Mouse (Mus musculus) ES-Bruce4 (cell line): ENCODE measurements around the gene Ccz1. TPM values are rescaled to one million over a fixed set of nuclear protein-coding genes. Genes with fewer than 3 reads are reported as not detected.

Experiments
- H3K27ac ChIP-seq: 2 replicates; pipeline ENCODE4 v1.5.1; 2012; ENCODE audit warnings: low read length, inconsistent platforms; ENCODE audit not compliant: insufficient read depth
- H3K27me3 ChIP-seq: 2 replicates; pipeline ENCODE4 v1.6.1; 2012; ENCODE audit warnings: mild to moderate bottlenecking, low read length, inconsistent platforms; ENCODE audit not compliant: control insufficient read depth, poor library complexity, insufficient read depth, severe bottlenecking
- H3K36me3 ChIP-seq: 2 replicates; pipeline ENCODE4 v1.6.1; 2012; ENCODE audit warnings: inconsistent platforms, mild to moderate bottlenecking, low read length, moderate library complexity; ENCODE audit not compliant: control insufficient read depth, poor library complexity, insufficient read depth, severe bottlenecking
- H3K4me1 ChIP-seq: one replicate; pipeline ENCODE4 v1.8.1; 2011; ENCODE audit warnings: low read length; ENCODE audit not compliant: control insufficient read depth, insufficient read depth
- H3K4me3 ChIP-seq: 2 replicates; pipeline ENCODE4 v1.5.1; 2011; ENCODE audit warnings: low read depth, mild to moderate bottlenecking, low read length
- H3K9ac ChIP-seq: 2 replicates; pipeline ENCODE4 v1.6.1; 2012; ENCODE audit warnings: low read depth, mild to moderate bottlenecking, inconsistent platforms; ENCODE audit not compliant: poor library complexity, severe bottlenecking
- H3K9me3 ChIP-seq: replicated peaks from 2 replicates; pipeline ENCODE4 v1.6.1; 2012; ENCODE audit warnings: mild to moderate bottlenecking, low read length, inconsistent platforms; ENCODE audit not compliant: control insufficient read depth, poor library complexity, insufficient read depth, severe bottlenecking
- CTCF ChIP-seq: IDR thresholded peaks from one replicate; pipeline ENCODE4 v1.8.1; 2011; ENCODE audit warnings: low read depth, low read length
- EP300 ChIP-seq: IDR thresholded peaks from 2 replicates; pipeline ENCODE4 v1.6.1; 2011; ENCODE audit warnings: low read depth, low read length; ENCODE audit not compliant: insufficient read depth
- POLR2A ChIP-seq: IDR thresholded peaks from one replicate; pipeline ENCODE4 v1.8.1; 2011; ENCODE audit warnings: low read length; ENCODE audit not compliant: insufficient read depth
- polyA plus RNA-seq: library from polyadenylated mRNA; stranded (reverse); fragments of >200 nt; gene quantifications from 2 replicates; pipeline ENCODE4 v1.2.4, GENCODE M21; 2011; ENCODE audit warnings: low read depth; ENCODE audit not compliant: missing spikeins, insufficient read depth, insufficient read length

Gene Ccz1
- polyA plus RNA-seq, 1 experiment: 69.5 TPM

DNA sequence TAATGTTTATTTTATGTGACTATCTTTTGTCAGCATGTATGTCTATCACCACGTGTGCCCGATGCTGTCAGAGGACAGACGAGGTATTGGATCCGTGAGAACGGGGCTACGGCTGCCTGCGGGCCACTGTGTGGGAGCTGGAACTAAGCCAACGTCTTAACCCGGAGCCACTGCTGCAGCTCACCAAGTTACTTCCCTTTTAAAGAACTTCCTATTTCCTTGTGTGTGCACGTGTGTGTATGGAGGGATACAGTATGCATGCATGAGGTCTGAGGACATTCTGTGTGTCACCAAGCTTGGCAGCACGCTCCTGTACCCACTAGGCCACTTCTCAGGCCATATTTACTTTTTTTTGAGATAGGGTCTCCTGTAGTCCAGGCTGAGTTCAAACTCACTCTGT is 24.6 kb downstream of the Ccz1 start:
- no peaks in the 10 kb centered on the region for H3K27me3 ChIP-seq
- no peaks in the 10 kb centered on the region for H3K9me3 ChIP-seq
- H3K4me1 ChIP-seq: no peaks in the 10 kb centered on the region
- H3K27ac ChIP-seq: no peak overlapping the region
- H3K9ac ChIP-seq: no peak overlapping the region
- no peak overlapping the region for H3K4me3 ChIP-seq
- no peak for TF ChIP-seq POLR2A
- H3K36me3 ChIP-seq: peaks cover 37% of the 10 kb centered on the region

DNA sequence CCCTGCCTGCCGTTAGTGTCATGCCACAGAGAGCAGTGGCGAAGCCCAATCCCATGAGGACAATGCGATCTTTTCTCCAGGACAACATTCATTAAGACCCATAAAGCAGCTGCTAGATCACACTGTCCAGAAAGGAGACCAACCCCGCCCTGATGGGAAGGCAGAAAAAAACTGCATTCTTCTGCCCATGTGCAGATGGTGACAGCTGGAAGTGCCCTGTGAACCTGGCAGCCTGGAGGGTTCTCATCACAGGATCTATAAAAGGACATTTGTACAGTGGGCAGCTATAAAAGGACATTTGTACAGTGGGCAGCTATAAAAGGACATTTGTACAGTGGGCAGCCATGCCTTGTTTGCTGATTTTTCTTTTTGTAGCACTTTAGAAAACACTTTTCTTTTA is 25.6 kb downstream of the Ccz1 start:
- Histone ChIP-seq H3K27ac (no peak overlapping the region), H3K36me3 (peaks cover 37% of the 10 kb centered on the region), H3K9ac (no peak overlapping the region), H3K4me3 (no peak overlapping the region), H3K27me3 (no peaks in the 10 kb centered on the region), H3K9me3 (no peaks in the 10 kb centered on the region), H3K4me1 (no peaks in the 10 kb centered on the region)
- TF ChIP-seq POLR2A: no peak
- no peak for TF ChIP-seq EP300
- TF ChIP-seq CTCF: no peak

DNA sequence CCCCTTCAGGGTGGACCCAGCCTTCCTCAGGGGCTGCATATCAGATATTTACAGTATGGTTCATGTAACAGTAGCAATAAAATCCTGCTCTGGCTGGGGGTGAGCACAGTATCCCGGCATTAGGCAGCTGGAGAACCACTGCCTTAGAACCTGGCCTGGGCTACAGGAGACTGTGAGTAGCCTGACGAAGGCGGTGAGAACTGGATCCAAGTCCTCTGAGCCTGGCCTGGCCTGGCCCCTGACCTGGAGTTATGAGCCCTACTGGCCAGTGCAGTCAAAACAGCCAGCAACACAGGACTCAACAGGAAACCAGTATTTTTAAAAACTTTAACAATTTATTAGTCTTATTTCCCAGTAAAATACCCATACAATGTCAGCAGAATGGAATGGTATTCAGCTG is 27.1 kb downstream of the Ccz1 start:
- Histone ChIP-seq H3K4me3 (no peak overlapping the region), H3K36me3 (peaks cover 37% of the 10 kb centered on the region), H3K27me3 (no peaks in the 10 kb centered on the region), H3K4me1 (no peaks in the 10 kb centered on the region), H3K9me3 (no peaks in the 10 kb centered on the region), H3K9ac (no peak overlapping the region), H3K27ac (no peak overlapping the region)
- TF ChIP-seq POLR2A: no peak
- no peak for TF ChIP-seq EP300
- no peak for TF ChIP-seq CTCF

DNA sequence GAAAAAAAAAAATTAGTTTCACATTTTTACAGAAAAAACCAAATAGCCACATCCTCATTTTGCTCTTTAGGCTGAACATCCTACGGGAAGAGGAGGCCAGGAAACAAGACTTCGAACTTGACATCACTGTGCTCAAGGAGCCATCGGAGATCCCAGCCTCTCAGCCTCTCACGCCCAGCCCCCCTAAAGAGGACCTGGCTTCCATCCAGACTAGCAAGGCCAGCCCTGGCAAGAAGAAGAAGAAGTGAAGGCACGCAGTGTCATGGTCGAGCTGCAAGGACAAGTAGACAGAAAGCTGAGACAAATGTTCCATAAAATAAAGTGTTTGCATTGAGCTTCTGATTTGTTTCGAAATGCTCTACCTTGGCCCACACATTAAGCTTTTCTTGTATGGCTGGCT is 29.3 kb downstream of the Ccz1 start:
- Histone ChIP-seq H3K27ac (no peak overlapping the region), H3K27me3 (no peaks in the 10 kb centered on the region), H3K9me3 (no peaks in the 10 kb centered on the region), H3K9ac (no peak overlapping the region), H3K4me1 (peaks cover 1% of the 10 kb centered on the region), H3K4me3 (no peak overlapping the region), H3K36me3 (peaks cover 18% of the 10 kb centered on the region)
- TF ChIP-seq EP300 (no peak), POLR2A (no peak), CTCF (no peak)

DNA sequence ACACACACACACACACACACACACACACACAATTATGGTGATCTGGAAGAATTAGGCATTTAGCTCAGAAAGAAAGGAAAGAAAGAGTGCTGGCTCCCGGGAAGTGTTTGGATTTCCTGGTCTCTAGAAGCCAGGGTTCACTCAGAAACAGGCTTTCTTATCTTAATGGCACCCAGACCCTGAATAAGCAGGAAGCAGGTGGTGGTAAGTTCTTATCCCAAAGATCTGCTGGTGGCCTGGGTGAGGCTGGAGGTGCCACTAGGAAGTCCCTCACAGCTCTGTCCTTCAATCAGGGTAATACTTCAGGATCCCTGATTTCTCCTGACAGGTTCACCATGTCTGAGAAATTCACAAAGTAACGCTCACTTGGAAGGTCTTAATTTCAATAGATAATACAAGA is 32.3 kb downstream of the Ccz1 start:
- Histone ChIP-seq H3K27ac (no peak overlapping the region), H3K4me3 (no peak overlapping the region), H3K27me3 (no peaks in the 10 kb centered on the region), H3K9me3 (no peaks in the 10 kb centered on the region), H3K9ac (no peak overlapping the region), H3K36me3 (peaks cover 4% of the 10 kb centered on the region), H3K4me1 (peaks cover 1% of the 10 kb centered on the region)
- TF ChIP-seq EP300: no peak
- TF ChIP-seq POLR2A: no peak
- no peak for TF ChIP-seq CTCF

DNA sequence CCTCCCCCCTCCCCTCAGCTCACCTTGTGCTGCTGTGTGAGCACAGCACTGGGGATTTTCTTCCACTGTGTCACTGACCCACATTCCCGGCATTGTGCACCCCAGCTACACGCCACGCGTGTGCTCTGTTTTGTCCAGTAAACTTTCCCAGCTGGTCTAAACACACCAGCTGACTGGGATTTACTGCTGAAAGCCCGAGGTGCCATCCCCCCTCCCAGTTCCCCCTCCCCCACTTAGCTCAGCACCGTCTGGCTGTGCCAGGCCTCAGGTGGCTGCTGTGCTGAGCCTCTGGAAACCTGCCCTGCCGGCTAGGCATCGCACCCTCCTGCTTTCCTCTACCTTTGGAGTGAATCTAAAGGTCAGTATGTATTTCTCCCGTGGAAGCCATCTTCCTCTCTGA is 33.8 kb downstream of the Ccz1 start:
- no peak overlapping the region for H3K9ac ChIP-seq
- no peak for TF ChIP-seq POLR2A
- TF ChIP-seq CTCF: no peak
- TF ChIP-seq EP300: no peak
- no peak overlapping the region for H3K4me3 ChIP-seq
- no peaks in the 10 kb centered on the region for H3K9me3 ChIP-seq
- H3K27me3 ChIP-seq: no peaks in the 10 kb centered on the region
- no peak overlapping the region for H3K27ac ChIP-seq
- H3K36me3 ChIP-seq: no peaks in the 10 kb centered on the region
- H3K4me1 ChIP-seq: peaks cover 1% of the 10 kb centered on the region
